Mouse (Mus musculus) midbrain, postnatal 0 days (tissue): ENCODE results near the gene Teddm3. TPM values are rescaled to one million over a fixed set of nuclear protein-coding genes. Genes with fewer than 3 reads are reported as not detected.
"Not testable (repeated sequence)": the region's sequence is repeated elsewhere in the genome, so short reads cannot be mapped to it uniquely, and the experiment has no call there.

Experiments
- ATAC-seq: fragments of 200-750 bp; cut with Nextera tagmentation; 2 replicates; pipeline ENCODE4 v1.8.0; 2017; ENCODE audit warnings: moderate number of reproducible peaks, mild to moderate bottlenecking, moderate TSS enrichment, moderate library complexity; ENCODE audit not compliant: low FRiP score
- DNase-seq: peaks from one replicate; pipeline ENCODE4 v3.0.0-alpha.2; 2015; ENCODE audit warnings: low spot score
- H3K27ac ChIP-seq: fragments of 300-500 bp; sonication (generic); 2 replicates; pipeline ENCODE4 v1.5.1; 2014; ENCODE audit warnings: low read depth, mild to moderate bottlenecking, low read length, mixed read lengths
- H3K27me3 ChIP-seq: fragments of 300-500 bp; sonication (generic); 2 replicates; pipeline ENCODE4 v1.6.1; 2014; ENCODE audit warnings: low read length, control low read depth, mixed read lengths; ENCODE audit not compliant: insufficient read depth
- H3K36me3 ChIP-seq: fragments of 300-500 bp; sonication (generic); 2 replicates; pipeline ENCODE4 v1.6.1; 2014; ENCODE audit warnings: low read length, control low read depth, mixed read lengths; ENCODE audit not compliant: insufficient read depth
- H3K4me1 ChIP-seq: fragments of 300-500 bp; sonication (generic); 2 replicates; pipeline ENCODE4 v1.6.1; 2014; ENCODE audit warnings: mild to moderate bottlenecking, control low read depth, antibody characterized with exemption, low read length, mixed read lengths; ENCODE audit not compliant: insufficient read depth
- H3K4me2 ChIP-seq: fragments of 300-500 bp; sonication (generic); 2 replicates; pipeline ENCODE4 v1.6.1; 2014; ENCODE audit warnings: low read depth, mild to moderate bottlenecking, low read length, mixed read lengths; ENCODE audit not compliant: poor library complexity, severe bottlenecking
- H3K4me3 ChIP-seq: fragments of 300-500 bp; sonication (generic); 2 replicates; pipeline ENCODE4 v1.5.1; 2014; ENCODE audit warnings: low read depth, mild to moderate bottlenecking, low read length, moderate library complexity
- H3K9ac ChIP-seq: fragments of 300-500 bp; sonication (generic); replicated peaks from 2 replicates; pipeline ENCODE4 v1.6.1; 2014; ENCODE audit warnings: mild to moderate bottlenecking, low read length, moderate library complexity, mixed read lengths; ENCODE audit not compliant: poor library complexity, severe bottlenecking
- H3K9me3 ChIP-seq: fragments of 300-500 bp; sonication (generic); 2 replicates; pipeline ENCODE4 v1.6.1; 2016; ENCODE audit warnings: low read length, control low read depth
- CTCF ChIP-seq: IDR thresholded peaks from 2 replicates; pipeline ENCODE4 v1.5.1; 2016; ENCODE audit warnings: antibody characterized with exemption, mild to moderate bottlenecking
- WGBS: fragments of 180-500 bp; shearing (Covaris S2); extraction: QIAGEN DNeasy Blood & Tissue Kit; methylation state at CpG from one replicate; pipeline ENCODE4 v1.1.7; 2014; 5-methylcytosine and 5-hydroxymethylcytosine counted together
- polyA plus RNA-seq: library from polyadenylated mRNA; unstranded; fragments of >200 nt; fragmentation: Nextera tagmentation; extraction: Ambion mirVana; gene quantifications from 2 replicates; pipeline ENCODE4 v1.2.1, GENCODE M21; 2015
- total RNA-seq: library from RNA; depleted of rRNA; stranded (reverse); fragments of >200 nt; gene quantifications from 2 replicates; pipeline ENCODE4 v1.2.3, GENCODE M21; 2014

Gene Teddm3
- total and polyA plus RNA-seq, 2 experiments from 2014 or later, result 0.11 to 0.33 TPM

GRCm38 (mm10) chr16:21187568-21187967, 33.8 kb upstream of the Teddm3 start:
- H3K4me1 ChIP-seq, result no peaks in the 10 kb centered on the region
- no peak overlapping the region for H3K9ac ChIP-seq
- no peak overlapping the region for H3K27ac ChIP-seq
- no peaks in the 10 kb centered on the region for H3K9me3 ChIP-seq
- 38% methylated on average over 7 of the region's 7 CpGs for WGBS
- no peaks in the 10 kb centered on the region for H3K27me3 ChIP-seq
- H3K4me2 ChIP-seq, result no peak overlapping the region
- no peaks in the 10 kb centered on the region for H3K36me3 ChIP-seq
- no peak overlapping the region for H3K4me3 ChIP-seq
- DNase-seq, result no peak
- TF ChIP-seq CTCF, result no peak
- ATAC-seq, result no peak

- DNase-seq (no peak), ATAC-seq (no peak)
- Histone ChIP-seq H3K4me3 (no peak overlapping the region), H3K36me3 (no peaks in the 10 kb centered on the region), H3K27me3 (no peaks in the 10 kb centered on the region), H3K4me1 (no peaks in the 10 kb centered on the region), H3K9ac (no peak overlapping the region), H3K9me3 (no peaks in the 10 kb centered on the region), H3K27ac (no peak overlapping the region), H3K4me2 (no peak overlapping the region)
- TF ChIP-seq CTCF, result no peak
Observed at GRCm38 (mm10) chr16:21184697-21185096, 30.9 kb upstream of the Teddm3 start.

- H3K4me1 ChIP-seq, result no peaks in the 10 kb centered on the region
- TF ChIP-seq CTCF, result no peak
- WGBS, result 67% methylated on average over 1 of the region's 1 CpGs
- no peak overlapping the region for H3K9ac ChIP-seq
- H3K27ac ChIP-seq, result no peak overlapping the region
- ATAC-seq (no peak), DNase-seq (no peak)
- no peak overlapping the region for H3K4me3 ChIP-seq
- no peaks in the 10 kb centered on the region for H3K36me3 ChIP-seq
- no peak overlapping the region for H3K4me2 ChIP-seq
- H3K27me3 ChIP-seq, result no peaks in the 10 kb centered on the region
- no peaks in the 10 kb centered on the region for H3K9me3 ChIP-seq
Observed at GRCm38 (mm10) chr16:21182108-21182507, 28.3 kb upstream of the Teddm3 start.

- Histone ChIP-seq H3K9ac (no peak overlapping the region), H3K4me3 (no peak overlapping the region), H3K27ac (no peak overlapping the region), H3K36me3 (no peaks in the 10 kb centered on the region), H3K4me2 (no peak overlapping the region), H3K27me3 (no peaks in the 10 kb centered on the region), H3K9me3 (no peaks in the 10 kb centered on the region), H3K4me1 (no peaks in the 10 kb centered on the region)
- TF ChIP-seq CTCF, result no peak
- ATAC-seq (no peak), DNase-seq (no peak)
- no CpG with 5 or more reads among the region's 1 CpGs for WGBS
Observed at GRCm38 (mm10) chr16:21175236-21175635, 21.4 kb upstream of the Teddm3 start.

GRCm38 (mm10) chr16:21168730-21169129, 14.9 kb upstream of the Teddm3 start:
- WGBS, result 88% methylated on average over 13 of the region's 13 CpGs
- no peak for ATAC-seq
- TF ChIP-seq CTCF, result no peak

GRCm38 (mm10) chr16:21165343-21166220, 11.8 kb upstream of the Teddm3 start:
- not testable (repeated sequence) for H3K4me2 ChIP-seq, H3K9me3 ChIP-seq, H3K9ac ChIP-seq, H3K4me1 ChIP-seq, H3K36me3 ChIP-seq, DNase-seq, H3K27ac ChIP-seq, H3K27me3 ChIP-seq, H3K4me3 ChIP-seq
- WGBS, result 17% methylated on average over 15 of the region's 19 CpGs
- TF ChIP-seq CTCF, result 0 out of 2 replicates have a peak, but pooled peaks have one; percentile 12
- peak; percentile 80 for ATAC-seq

More at GRCm38 (mm10) chr16:21168730-21169129, 14.9 kb upstream of the Teddm3 start:
- Histone ChIP-seq H3K9ac (no peak overlapping the region), H3K36me3 (no peaks in the 10 kb centered on the region), H3K4me3 (no peak overlapping the region), H3K4me2 (no peak overlapping the region), H3K9me3 (no peaks in the 10 kb centered on the region), H3K27ac (no peak overlapping the region), H3K27me3 (no peaks in the 10 kb centered on the region), H3K4me1 (no peaks in the 10 kb centered on the region)
- no peak for DNase-seq

GRCm38 (mm10) chr16:21163423-21163822, 9.6 kb upstream of the Teddm3 start:
- not testable (repeated sequence) for DNase-seq, H3K27me3 ChIP-seq, ATAC-seq, H3K9ac ChIP-seq, H3K4me2 ChIP-seq, H3K4me3 ChIP-seq, H3K36me3 ChIP-seq, H3K4me1 ChIP-seq, H3K27ac ChIP-seq, H3K9me3 ChIP-seq
- 85% methylated on average over 3 of the region's 3 CpGs for whole genome bisulfite sequencing

- not testable (repeated sequence) for H3K9ac ChIP-seq, ATAC-seq, H3K4me1 ChIP-seq, H3K27ac ChIP-seq, H3K36me3 ChIP-seq, H3K4me2 ChIP-seq, H3K4me3 ChIP-seq, H3K27me3 ChIP-seq, DNase-seq, H3K9me3 ChIP-seq
- 96% methylated on average over 1 of the region's 1 CpGs for WGBS
Observed at GRCm38 (mm10) chr16:21159226-21159625, 5.4 kb upstream of the Teddm3 start.

- ATAC-seq, H3K27me3 ChIP-seq: not testable (repeated sequence)
Observed at GRCm38 (mm10) chr16:21156261-21156660, 2.5 kb upstream of the Teddm3 start.

More at GRCm38 (mm10) chr16:21156261-21156660, 2.5 kb upstream of the Teddm3 start:
- H3K9ac ChIP-seq, DNase-seq, H3K36me3 ChIP-seq, H3K4me3 ChIP-seq, H3K27ac ChIP-seq, H3K9me3 ChIP-seq, H3K4me2 ChIP-seq, H3K4me1 ChIP-seq: not testable (repeated sequence)
